Mouse (Mus musculus) lung, postnatal 36 days (tissue): Measurements from ENCODE around the gene Serpina10.

ENCODE experiments used
- DNase-seq: peaks from one replicate; pipeline ENCODE4 v3.0.0; 2022; ENCODE audit warnings: mixed read lengths

Gene Serpina10

DNA sequence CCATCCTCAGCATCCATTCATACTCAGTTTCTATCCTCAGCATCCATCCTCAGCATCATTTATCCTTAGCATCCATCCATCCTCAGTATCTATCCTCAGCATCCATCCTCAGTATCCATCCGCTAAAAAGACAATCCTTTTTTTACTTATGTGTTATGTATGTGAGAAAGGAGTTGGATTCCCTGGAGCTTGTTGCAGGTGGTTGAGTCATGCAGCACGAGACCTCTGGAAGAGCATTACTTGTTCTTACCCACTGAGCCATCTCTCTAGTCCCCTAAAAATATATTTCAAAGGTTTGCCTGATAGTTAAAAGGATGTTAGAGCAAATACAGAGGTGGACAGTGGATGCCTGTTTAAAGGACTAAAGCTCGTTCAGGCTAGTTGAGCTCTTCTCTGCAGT is 29.4 kb downstream of the Serpina10 start:
- DNase-seq = no peak

DNA sequence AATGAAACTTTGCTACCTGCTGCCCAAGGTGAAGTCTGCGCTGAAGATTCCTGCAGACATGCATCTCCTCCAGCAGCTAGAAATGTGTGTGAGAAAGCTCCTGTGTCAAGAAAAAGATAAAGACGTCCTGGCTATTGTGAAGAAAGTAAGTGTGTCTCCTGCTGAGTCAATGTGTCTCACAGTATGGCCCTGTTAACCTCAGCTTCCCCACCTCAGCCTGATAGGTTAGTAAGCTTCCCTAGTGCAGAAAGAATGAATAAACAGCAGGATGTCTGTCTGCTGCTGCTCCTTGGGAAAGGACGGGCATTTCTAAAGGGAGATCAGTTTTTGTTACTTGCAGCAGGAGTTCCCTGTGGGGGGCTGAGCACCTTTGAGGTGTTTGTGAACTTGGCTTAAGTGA is 30.9 kb downstream of the Serpina10 start:
- DNase-seq = no peak

DNA sequence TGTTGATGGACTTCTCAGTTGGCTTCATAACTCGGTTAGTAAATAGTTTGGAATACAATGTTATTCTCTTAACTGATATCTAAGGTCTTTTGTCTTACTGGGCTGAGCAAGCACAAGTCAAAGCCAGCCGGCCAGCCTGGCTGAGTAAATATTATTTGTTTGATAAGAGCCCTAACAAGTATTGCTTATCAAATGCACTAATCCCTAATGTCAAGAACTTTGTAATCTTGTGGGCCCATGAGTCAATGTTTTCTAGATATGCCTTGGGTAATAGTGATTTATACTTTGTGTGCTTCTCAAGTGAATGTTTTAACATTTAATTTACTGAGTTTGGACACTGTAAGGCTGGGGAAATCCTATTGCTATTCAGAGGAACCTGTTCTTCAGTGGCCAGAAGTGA is 32.8 kb downstream of the Serpina10 start:
- peak; percentile 41 for DNase-seq

DNA sequence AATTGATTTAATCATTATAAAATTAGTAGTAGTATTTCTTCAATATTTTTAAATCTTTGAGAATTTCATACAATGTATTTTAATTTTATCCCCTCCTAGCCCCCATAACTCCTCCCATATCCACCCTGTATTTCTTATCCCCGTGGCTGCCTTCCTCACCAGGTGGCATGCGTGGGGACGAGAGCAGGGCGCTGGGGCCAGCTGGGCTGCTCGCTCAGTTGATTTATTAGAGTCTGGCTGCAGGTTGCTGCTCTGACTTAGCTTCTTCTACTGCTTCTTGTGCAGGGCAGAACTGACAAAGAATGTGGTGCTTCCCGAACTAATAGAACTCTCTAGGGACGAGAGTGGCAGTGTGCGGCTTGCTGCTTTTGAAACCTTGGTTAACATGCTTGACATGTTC is 47.5 kb downstream of the Serpina10 start:
- no peak for DNase-seq

DNA sequence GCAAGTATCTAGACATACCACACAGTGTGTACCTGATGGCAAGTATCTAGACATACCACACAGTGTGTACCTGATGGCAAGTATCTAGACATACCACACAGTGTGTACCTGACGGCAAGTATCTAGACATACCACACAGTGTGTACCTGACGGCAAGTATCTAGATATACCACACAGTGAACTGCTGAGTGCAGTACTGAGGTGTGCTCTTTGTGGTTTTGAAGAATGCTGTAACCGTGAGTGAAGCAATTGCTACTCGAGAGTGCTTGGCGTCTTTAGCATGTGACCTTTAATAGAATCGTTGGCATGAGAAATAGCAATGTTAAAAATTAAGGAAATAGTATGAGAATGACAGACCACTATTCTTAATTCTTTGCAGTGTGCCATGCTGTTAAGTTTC is 53.1 kb downstream of the Serpina10 start:
- peak; percentile 73 for DNase-seq

DNA sequence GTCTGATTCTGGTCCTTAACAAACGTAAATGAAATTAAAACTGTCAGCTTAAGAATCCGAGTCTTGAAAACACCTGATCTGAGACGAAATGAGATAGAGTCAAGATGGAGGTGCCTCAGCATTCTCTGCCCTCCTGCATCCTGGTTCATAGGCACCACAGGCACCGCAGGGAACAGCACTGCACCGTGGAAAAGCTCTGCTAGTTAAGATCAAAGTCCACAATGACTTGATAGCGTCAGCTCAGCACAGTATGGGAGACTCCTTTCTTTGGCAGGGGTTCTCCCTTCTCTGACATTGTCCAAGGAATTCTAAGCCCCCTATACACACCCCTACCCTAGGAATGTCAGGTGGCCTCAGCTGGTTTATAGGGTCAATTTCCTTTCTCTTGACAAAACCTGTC is 61.6 kb downstream of the Serpina10 start:
- no peak for DNase-seq

DNA sequence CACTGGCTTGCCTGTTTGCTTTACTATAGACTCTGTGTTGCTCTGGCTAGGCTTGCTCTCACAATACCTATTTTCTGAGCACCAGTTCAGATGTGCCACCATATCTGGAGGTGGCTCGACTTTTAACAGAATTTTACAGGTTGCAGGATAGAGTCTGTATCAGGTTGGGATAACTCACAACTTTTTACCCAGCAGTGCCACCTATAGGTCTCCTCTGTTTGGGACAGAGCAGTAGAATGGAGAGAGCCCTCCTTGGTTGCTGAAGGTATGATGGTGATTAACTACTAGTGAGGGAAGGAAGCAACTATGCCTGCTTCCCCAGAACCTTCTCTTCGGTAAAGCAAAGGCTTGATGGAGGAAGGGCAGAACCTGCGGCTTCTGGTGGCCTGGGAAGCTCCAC is 64.1 kb downstream of the Serpina10 start:
- peak; percentile 65 for DNase-seq

DNA sequence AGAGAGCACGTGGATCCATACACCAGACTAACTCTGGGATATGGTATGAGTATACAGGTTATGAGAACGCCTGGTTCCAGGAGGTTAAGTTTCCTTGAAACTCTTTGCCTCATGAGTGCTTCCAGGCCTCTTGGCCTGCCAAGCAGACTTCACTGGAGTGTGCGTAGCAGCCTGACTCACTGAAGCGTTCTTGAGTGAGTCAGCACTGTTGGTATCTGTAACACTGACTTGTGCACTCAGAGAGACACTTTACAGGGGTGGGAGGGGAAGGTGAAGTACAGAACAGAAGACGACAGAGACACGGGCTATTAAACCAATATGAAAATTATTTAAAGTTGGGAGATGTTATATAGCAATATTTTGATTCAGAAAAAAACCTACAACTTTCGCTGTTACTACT is 66.1 kb downstream of the Serpina10 start:
- DNase-seq = peak; percentile 46
